Mouse (Mus musculus) testis, adult 2 months (tissue): ENCODE results near the gene Mical2.

Source experiments
- CTCF ChIP-seq: fragments of 200-500 bp; IDR thresholded peaks from 2 replicates; pipeline ENCODE4 v1.5.1; 2012; ENCODE audit warnings: low read depth, mild to moderate bottlenecking, inconsistent platforms, low read length, moderate library complexity; ENCODE audit not compliant: control insufficient read depth, insufficient read depth, insufficient replicate concordance
- POLR2A ChIP-seq: fragments of 200-500 bp; IDR thresholded peaks from 2 replicates; pipeline ENCODE4 v1.6.1; 2012; ENCODE audit warnings: low read depth, mild to moderate bottlenecking, inconsistent platforms, low read length, moderate library complexity; ENCODE audit not compliant: control insufficient read depth

DNA sequence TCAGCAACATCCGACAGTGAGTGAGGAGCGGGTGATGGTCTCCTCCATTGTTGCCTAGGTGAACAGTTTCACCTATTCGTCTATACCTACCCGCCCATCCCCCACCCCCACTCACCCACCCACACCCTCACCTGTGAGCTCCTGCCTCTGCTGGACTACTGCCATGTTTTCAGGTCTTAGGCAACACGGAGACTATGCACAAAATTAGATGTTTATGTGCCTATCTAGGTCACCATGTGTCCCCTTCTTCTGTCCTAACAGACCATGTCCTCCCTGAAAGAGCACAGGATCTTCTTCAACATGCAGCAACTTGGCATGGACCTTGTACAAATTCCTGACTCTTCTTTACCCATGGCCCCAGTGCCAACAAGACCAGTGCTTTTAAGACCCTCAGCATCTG lies 74.5 kb downstream of the Mical2 start:
- TF ChIP-seq CTCF (no peak), POLR2A (no peak)
